Mouse (Mus musculus): ENCODE measurements around the gene Hgd.
"Not testable (repeated sequence)": the region's sequence is repeated elsewhere in the genome, so short reads cannot be mapped to it uniquely, and the experiment has no call there.

The Hgd gene

DNA sequence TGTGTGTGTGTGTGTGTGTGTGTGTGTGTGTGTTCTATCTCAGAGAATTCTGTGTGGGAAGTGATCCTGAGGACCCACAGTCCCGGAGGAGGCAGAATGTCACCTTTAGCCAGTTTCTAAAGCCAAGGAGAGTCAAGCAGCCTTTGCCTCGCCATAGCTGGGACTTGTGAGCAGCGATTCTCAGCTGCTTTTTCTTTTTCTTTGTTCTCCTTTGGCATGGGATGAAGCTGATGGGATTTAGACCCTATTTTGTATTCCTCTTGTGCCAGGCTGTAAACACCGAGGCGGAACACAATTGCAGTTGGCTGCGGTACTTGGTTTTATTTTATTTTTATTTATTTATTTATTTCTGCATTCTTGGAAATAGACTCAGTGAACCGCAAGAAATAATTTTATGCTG is 49.1 kb downstream of the Hgd start:
- no peak for DNase-seq (ENCODE audit: low read depth, low spot score)

GRCm38 (mm10) chr16:37634578-37634977 is 54.6 kb downstream of the Hgd start:
- DNase-seq (ENCODE audit: low read depth, low spot score) = no peak

DNA sequence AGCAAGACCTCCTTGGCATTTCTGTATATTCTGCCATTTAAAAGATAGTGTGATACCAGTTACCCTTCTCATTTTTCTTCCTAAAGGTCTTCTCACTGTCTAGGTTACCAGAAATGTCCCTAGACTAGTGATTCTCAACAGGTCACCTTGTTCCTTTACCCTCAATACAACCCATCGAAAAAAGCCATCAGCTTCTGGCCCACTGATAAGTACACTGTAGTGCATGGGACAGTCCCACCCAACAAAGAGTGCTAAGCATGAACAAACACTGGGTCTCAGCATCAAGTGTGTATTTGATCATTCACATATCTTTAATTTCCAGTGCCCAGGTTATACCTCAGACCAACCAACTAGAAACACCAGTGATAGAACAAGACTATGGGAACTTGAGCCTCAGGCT is 55.1 kb downstream of the Hgd start:
- DNase-seq (ENCODE audit: low read depth, low spot score) = no peak

DNA sequence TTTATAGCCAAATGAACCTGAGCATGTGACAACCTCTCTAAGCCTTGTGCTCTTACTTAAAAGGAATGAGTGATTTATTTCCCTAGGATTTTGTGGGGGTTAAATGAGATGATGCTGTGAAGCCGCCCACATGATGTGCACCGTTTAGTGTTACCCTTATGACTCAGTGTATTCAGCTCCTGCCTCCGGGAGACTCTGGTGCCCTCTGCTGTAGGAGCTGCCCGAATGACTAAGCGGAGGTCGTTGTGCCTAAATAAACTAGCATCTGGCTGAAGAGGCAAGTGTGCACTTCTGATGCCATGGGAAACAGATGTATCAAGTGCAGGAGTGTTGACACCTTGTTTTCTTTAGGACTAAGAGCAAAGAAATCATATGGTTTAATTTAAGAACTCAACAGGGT is 56.2 kb downstream of the Hgd start:
- DNase-seq (ENCODE audit: low read depth, low spot score) = no peak

- DNase-seq (ENCODE audit: low read depth, low spot score) = no peak
Measured at GRCm38 (mm10) chr16:37637802-37638201, 57.8 kb downstream of the Hgd start.

- DNase-seq (ENCODE audit: low read depth, low spot score) = not testable (repeated sequence)
Measured at GRCm38 (mm10) chr16:37640522-37640921, 60.6 kb downstream of the Hgd start.

DNA sequence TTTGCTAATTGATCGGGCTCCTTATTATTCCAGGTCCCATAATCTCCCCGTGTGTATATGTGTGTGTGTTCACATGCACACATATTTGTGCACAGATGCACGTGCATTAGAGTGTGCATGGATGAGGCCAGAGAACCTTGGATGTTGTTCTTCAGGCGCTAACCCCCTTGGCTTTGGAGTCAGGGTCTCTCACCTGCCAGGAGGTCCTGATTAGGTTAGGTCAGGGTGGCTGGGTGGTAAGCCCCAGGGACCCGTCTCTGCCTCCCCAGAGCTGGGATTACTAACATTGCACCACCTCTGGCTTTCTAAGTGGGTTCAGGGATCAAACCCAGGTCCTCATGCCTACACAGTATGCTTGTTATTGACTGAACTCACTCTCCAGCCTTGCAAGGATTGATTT is 64.5 kb downstream of the Hgd start:
- no peak for DNase-seq (ENCODE audit: low read depth, low spot score)

DNA sequence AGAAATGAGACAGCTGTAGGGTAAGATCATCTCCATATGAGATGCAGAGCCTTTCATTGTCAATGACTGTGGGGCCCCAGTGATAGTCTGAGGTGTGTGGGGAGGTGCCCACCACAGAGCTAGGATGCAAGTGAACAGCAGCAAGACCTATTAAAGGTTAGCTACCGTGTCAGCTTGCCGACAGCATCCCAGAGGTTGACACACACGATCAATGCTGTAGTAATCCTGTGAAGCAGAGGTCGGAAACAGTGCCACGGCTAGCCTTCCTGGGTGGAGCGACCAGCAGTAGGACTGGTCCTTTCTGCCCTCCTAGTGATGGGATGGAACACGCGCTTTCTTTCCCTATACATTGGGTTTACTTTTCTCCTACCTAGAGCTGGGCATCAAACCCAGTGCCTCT is 65.3 kb downstream of the Hgd start:
- no peak for DNase-seq (ENCODE audit: low read depth, low spot score)

GRCm38 (mm10) chr16:37645799-37646198 is 65.8 kb downstream of the Hgd start:
- no peak for DNase-seq (ENCODE audit: low read depth, low spot score)

DNA sequence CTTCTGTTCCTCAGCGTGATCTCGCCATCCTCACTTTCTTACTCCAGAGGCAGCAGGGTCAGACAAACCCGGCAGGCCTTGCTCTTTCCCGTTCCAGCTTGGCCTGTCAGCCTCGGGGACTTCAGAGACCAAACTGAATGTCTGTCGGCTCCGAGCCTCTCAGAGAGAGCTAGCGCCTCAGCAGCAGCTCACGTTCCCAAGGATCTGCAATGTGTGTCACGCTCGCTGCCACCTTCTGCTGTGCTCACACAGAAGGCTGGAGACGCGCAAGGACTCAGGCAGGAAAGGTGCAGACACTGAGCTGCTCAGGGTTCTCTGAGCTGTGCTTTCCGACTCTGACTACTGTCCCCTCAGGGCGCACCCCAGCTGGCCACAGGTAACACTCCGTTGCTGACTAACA is 67.1 kb downstream of the Hgd start:
- DNase-seq (ENCODE audit: low read depth, low spot score) = no peak

DNA sequence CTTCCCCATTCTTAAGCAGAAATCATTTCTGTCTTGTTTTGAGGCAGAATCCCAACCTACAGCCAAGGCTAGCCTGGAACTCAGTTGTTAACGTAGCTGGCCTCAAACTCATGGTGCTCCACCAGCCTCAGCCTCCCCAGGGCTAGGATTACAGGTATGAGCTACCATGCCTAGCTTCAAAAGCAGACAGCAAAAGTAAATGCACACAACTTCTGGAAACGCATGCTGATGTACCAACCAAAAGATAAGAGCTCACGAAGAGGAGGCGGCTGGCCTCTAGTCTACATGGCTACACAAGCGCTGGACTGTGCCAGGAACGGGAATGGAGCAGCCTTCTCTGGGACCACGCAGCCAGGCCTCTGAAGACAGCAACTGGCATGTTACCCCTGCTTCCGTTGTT is 68.0 kb downstream of the Hgd start:
- no peak for DNase-seq (ENCODE audit: low read depth, low spot score)

GRCm38 (mm10) chr16:37649068-37649467 is 69.1 kb downstream of the Hgd start:
- DNase-seq (ENCODE audit: low read depth, low spot score) = no peak

- DNase-seq (ENCODE audit: low read depth, low spot score) = no peak
Measured at GRCm38 (mm10) chr16:37651467-37651866, 71.5 kb downstream of the Hgd start.

GRCm38 (mm10) chr16:37652654-37653053 is 72.7 kb downstream of the Hgd start:
- no peak for DNase-seq (ENCODE audit: low read depth, low spot score)

DNA sequence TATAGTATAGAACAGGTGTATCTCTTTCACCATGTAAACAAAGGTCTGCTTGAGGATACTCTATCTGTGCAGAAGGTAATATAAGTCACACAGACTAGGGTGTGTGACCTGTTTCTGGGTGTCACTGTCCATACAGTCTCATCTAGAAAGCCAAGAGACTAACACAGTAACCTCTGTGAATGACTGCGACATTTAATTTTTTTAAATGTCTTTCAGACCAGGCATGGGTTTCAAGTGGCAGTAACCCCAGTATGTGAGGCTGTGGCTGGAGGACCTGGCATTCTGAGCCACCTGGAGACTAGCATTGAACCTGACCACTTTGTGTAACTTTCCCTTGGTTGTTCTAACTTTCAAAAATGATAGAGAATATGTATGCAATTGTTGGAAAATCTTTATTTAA is 73.1 kb downstream of the Hgd start:
- DNase-seq (ENCODE audit: low read depth, low spot score) = no peak

DNA sequence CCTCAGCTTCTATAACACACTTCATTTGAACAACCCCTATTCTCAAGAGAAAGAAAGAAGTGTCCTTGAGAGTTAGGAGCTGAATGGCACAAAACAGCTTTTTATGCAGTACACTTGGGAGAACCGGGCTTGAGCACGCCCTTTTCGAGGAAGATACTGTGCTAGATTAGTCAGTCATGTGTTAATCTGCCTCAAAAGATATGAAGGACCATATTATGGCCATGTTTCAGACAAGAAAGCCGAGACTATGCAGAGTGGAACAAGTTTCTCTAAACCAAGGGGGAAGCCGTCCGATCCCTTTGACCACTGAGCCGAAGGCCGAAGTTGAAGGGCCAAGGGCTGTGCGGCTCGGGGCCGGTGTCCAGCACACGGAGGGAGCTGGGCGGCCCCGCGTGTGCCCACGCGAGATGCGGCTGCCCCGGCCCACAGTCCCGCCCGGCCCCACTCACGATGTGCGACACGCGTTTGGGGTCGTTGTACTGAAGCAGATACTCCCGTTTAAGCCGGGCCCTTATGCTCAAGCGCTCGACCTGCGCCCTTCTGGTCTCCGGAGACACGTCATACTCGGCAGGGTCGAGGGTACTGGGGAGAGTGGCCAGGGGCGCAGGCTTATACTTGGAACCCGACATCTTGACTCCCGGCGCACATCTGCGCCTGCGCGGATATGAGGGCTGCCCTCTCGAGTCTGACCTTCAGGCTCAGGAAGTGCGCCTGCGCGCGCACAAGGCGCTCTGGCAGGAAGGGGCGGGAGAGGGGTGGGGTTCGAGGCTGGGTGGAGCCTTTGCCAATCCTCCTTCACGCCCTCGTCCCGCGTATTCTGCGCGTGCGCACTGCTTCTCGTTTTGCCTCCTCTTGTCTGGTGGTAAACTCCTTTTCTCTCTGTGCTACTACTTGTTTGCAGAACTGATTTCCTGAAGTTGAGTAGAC is 74.0 kb downstream of the Hgd start, which contains the start of gene Ndufb4:
Ndufb4 (minus strand) TSS at position 723 of the 927 bp plus-strand sequence.
- DNase-seq (ENCODE audit: low read depth, low spot score) = peak; percentile 97

DNA sequence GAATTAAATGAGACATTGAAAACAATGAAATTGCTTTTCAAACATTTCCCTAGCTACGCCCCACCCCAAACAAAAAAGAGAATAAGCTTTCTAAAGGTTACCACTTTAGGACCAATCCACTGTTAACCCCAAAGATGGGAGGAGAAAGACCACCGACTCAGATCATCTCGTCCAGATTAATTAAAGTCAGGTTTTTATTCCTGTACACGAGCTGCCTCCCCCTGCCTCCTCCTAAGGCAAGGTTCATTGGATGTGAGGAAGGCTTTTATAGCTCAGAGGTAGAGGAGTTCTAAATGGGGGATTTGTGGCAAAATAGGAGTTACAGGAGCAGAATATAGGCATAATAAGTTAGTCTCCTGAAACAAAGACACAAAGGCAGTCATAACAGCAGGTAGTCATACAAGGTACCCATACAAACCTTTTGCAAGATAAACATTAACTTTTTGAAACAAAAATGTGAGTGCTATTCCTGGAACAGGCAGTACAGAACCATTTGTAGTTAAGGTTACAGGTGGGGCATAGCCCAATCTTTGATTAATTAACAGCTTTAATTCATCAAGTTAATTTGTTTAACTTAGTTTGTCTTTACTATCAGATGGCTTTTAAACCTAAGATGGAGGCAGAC is 75.0 kb downstream of the Hgd start:
- DNase-seq (ENCODE audit: low read depth, low spot score) = no peak

DNA sequence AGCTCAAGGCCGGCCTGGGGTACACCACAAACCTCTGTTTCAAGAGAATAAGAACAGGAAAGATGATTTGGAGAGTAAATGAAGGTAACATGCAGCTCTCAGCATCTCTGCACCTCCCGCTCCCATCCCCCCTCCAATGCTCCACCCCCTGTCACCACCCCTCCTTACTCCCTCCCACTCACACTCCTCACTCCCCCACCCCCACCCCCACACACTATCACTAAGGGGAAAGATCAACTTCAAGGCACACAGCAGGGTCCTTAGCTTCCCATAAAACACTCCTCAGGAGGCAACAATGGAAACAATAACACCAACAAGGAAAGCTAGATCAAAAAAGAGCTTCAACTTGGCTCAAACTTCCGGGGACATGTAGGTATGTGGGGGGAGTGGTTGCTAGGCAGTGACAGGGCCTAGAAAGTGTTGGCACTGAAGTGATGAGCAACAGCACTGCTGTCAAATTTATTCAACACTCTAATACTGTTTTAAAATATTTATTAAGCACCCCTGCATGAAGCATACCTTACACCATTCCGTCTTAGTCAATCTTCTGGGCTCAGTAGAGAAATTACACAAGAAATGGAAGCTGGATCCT is 75.9 kb downstream of the Hgd start:
- DNase-seq (ENCODE audit: low read depth, low spot score) = no peak

DNA sequence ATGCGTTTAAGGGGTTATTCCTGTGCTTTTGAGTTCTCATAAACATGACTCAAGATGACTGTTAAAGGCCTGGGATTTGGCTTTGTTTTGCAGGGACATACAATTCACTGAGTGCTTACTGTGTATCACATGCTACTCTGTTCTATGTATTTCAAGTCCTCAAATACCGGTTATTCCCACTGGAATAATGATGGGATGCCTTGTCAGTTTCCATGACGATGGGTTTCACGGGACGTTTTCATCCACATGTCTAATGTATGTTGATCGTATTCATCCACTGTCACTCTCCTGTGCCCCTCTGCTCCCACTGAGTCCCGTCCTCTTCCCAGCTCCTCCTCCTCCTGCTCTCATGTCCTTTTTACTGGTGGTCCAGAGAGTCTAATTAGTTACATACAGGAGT is 76.8 kb downstream of the Hgd start:
- DNase-seq (ENCODE audit: low read depth, low spot score) = no peak

GRCm38 (mm10) chr16:37663643-37664459 is 83.9 kb downstream of the Hgd start:
- DNase-seq (ENCODE audit: low read depth, low spot score) = no peak

DNA sequence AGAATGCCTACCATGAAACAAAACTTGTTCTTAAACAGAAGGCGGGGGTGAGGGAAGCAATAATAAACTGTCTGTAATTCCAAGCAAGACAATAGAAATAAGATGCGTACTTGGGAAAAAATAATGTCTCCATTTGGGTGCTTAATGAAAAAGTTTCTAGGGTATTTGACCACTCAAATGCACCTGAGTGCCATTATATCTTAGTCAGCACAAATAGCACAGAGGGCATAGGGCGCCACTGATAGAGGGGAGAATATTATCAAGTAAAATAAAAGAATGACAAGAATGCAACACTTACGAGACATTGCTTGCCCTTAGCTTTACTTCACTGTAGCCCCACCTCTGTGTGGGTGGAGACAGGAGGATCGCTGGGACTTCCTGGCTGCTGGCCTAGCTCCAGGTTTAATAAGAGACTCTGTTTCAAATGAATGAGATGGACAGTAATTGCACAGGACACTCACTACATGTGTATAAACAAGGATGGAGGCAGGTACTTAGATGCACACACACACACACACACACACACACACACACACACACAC is 85.5 kb downstream of the Hgd start:
- DNase-seq (ENCODE audit: low read depth, low spot score) = no peak
